Mouse (Mus musculus) thymus, postnatal 14 days (tissue): ENCODE results near the gene Zfand4.
"Not testable (repeated sequence)": the region's sequence is repeated elsewhere in the genome, so short reads cannot be mapped to it uniquely, and the experiment has no call there.

ENCODE experiments used
- DNase-seq: peaks from one replicate; pipeline ENCODE4 v3.0.0; 2021

The Zfand4 gene

DNA sequence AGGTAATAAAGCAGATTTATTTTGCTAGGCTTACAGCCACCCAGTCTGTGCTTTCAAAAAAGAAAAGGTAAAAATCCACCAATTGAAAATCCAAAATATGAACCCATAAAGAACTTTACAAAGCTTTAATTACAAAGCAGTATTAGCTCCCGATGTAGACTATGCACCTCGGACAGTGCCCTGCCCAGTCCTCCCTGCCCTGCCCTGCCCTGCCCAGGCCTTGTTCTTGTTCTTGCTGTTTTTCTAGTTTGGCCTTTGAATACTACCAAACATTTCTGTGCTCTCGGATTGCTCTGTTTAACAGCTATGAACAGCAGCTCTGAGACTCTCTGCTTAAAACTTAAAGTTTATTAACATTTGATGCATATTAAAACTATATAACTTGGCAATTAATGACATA lies 62.6 kb downstream of the Zfand4 start:
- DNase-seq = no peak

DNA sequence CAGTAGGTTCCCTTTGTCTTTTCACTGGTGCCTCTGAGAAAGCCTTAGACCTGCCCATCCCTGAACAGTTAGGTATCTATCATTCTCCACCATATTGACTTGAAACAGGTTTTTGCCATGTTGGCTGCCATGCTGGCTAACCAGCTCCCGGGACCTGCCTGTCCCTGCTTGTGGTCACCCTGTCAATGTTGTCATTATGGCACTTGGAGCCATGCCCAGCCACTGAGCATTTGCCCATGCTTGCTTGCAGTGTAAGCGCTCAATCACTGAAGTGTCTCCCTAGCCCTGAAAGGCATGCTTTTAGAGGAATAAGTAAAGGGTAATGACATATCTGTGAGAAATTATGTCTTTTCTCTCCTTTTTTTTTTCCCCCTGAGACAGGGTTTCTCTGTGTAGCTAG lies 67.4 kb downstream of the Zfand4 start:
- DNase-seq = no peak

DNA sequence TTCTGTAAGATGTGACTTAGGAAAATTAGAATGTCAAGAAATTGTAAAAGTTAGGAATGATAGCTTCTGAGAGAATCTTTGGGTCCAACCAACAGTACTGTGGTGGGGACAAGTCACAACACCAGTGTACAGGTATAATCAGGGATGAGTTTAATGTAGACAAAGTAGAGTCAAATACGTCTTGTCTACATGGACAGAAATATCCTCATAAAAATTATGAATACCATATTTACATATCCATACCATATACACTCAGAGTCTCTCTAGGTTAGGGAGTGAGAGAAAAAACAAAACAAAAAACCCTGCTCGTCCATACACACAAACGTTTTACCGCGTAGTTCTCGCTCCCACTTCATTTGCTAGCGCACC lies 73.4 kb downstream of the Zfand4 start:
- DNase-seq = no peak

DNA sequence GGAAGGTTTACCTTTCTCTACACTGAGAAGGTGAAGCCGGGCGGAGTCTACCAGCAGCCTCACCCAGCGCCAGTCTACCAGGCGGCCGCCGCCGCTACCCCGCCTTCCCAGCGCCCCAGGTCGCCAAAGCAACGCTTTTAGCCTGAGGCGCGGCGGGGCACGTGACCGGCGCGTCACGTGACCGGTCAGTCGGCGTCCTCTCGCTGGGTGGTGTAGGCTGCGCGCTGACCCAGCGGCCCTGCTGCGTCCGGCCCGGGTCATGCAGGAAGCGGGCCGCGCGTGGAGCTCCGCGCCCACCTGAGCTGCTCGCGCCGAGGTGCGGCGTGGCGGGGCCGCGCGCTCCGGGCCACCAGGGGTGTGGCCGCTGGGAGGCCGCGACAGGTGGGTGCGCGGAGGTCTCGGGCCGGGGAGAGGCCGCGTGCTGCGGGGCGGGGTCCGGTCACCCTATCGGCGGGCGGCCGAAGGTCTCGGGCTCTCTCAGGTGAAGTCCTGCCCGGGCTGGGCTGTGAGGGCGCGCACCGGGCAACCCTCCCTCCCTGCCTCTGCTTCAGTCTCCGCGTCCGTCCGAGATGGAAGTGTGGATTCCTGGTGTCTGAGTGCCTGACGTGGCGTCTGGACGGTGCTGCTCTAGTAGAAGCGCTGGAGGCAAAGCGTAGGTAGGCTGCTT lies 73.9 kb downstream of the Zfand4 start, which contains the start of gene March8:
TSS of gene March8 (plus strand) at position 190 of the 667 bp plus-strand sequence.
- peak; percentile 57 for DNase-seq

DNA sequence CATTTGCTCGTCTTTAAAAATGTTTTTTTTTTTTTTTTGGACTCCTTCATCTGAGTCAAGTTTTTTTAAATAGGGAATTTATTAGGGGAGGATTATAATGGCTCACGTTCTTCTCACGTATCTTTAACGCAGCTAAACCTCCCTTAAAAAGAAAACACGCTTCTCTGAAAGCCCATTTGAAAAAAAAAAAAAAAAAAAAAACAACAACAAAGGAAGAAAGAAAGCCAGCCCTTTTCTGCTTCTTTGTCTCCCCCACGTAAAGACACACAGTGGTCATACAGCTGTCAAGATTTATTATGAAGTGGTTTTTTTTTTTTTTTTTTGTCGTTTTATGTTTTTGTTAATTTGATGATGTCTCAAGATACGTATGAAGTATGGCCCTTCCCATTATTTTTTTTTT lies 74.5 kb downstream of the Zfand4 start:
- no peak for DNase-seq

DNA sequence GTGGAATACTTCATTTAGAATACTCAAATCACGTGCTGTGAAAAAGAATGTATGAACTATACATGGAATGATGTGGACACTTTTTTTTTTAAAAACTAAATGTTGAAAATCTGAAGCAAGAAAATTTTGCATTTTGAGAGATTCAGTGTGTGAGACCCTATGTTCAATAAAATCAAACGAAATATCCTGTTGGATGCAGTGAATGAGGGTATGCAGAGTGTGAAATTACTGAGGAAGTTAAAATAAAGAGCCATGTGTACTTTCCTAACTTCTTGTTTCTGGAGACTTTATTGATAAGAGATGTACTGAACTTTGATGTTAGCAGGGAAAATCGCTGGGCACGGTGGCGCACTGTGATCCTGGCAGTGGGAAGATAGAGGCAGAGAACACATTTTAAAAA lies 75.1 kb downstream of the Zfand4 start:
- DNase-seq = no peak

DNA sequence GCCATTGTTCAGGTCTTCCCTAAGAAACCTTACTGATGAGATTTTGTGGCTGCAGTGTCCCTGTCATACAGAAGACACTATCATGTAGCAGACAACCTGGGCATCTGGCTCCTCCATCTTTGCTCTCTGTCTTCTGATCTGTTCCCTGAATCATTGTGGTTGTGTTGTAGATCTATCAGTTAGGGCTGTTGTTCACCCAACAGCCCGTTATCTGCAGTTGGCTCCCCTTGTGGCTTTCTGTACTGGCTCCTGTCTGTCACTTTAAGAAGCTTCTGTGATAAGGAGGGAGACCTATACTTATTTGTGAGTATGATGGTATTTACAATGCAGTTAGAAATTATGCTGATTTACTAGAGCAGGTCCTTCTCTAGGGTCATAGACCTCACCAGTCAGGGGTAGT lies 76.5 kb downstream of the Zfand4 start:
- DNase-seq = no peak

DNA sequence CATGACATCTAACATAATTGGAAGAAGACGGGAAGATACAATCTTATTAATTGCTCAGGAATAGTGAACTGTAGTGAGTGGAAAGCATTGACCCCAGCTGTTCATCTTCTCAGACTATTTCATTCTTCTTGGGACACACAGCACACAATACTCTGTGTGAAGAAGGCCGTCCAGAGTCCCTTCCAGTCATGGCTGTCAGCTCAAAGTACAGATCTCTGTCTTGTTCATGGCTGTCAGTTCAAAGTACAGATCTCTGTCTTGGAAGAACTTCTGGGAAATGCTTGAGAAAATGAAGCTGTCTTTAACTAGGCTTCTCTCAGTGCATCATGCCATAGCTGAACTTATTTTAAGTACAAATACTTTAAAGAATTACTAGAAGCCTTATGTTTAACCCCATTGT lies 83.9 kb downstream of the Zfand4 start:
- no peak for DNase-seq

DNA sequence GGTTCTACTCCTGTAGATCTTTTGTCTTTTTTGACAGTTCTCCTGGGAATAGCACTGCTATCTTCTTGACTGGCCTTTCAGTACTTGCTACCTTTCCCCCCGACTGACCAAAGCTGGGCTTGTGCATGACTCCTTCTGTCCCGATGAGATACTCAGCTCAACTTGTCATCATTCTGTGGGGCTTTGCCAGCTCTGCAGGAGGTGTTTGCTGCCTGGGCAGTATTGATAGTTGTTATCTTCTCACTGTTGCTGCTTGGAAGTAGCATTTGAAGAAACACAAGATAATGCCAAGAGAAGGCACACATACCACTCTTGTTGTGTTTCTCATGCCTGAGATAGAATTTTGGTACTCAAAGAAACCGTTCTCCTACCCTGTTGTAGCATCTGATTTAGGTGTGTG lies 86.0 kb downstream of the Zfand4 start:
- no peak for DNase-seq

DNA sequence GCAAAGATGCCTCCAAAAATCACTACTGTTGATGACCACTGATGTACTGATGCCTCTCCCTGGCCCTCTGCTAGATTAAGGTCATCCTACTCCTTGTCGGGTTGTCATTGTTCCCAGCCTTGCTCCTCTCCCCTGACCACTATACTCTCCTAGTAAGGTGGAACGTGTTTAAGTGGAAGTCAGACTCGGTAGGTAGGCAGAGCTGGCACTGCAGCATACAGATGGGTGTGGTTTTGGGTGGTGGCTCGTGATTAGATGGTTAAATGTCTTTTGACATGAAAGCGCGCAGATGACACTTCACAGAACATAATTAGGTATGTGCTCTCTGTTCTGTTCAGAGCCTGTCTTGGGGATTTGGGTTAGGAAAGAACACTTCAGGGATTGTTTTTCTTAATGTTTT lies 86.6 kb downstream of the Zfand4 start:
- no peak for DNase-seq

DNA sequence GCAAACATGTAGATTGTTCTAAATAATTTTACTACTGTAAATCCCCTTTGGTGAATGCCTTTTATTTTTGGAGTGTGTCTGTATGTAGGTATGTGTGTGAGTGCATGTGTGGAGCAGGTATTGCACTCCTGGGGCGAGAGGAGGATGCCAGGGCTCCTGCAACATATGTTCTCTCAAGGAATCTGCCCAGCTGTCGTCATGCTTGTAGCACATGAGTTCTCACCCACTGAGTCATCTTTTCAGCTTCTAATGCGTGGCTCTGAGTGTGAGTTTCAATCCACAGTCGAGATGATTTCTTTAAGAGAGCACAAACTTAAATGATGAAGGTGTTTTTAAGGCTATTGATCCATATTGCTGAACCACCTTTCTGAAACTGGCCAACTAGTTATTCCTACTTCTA lies 87.5 kb downstream of the Zfand4 start:
- DNase-seq = no peak

DNA sequence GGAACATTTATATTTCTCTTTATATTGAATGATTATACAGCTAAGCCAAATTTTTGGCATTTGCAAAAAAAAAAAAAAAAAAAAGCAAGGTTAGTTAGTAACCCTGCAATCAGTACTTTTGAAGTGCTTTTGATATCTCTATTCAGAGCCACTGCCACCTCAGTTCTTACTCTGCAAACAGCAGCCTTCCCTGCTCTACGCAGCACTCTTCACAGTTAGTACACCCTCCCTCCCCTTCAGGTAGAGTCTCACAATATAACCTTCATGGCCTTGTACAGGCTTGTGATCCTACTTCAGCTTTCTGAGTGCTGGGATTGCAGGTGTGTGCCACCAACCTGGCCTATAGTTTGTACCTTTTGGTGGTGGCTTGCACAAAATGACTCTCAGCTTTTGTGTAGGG lies 89.4 kb downstream of the Zfand4 start:
- DNase-seq = no peak

DNA sequence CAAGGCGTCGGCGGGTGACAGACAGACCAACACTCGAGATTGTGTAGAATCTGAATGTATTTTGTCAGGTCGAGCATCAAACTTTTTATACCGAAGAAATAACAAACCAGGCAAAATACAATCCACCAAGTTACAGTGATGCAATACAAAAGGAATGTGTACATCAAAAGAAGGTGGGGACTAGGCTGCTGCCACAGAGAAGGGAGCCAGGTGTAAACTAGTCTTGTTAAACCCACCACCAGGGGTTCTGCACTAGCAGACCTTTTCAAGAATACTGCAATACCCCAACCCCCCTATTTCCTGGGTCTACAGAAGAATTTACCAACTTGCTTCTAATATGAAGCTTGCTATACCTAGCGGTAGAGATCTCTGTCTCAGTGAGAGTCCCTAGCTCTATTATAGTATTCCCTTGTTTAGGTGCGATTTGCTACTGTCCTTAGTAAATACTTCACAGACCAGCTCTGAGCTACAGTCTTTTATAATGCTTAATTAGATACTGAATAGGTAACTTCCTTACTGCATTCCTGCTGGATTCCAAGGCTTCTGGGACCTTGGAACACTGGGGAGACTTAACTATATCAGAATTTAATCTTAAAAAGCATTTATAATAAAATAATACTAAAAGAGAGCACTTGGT lies 92.4 kb downstream of the Zfand4 start:
- not testable (repeated sequence) for DNase-seq

DNA sequence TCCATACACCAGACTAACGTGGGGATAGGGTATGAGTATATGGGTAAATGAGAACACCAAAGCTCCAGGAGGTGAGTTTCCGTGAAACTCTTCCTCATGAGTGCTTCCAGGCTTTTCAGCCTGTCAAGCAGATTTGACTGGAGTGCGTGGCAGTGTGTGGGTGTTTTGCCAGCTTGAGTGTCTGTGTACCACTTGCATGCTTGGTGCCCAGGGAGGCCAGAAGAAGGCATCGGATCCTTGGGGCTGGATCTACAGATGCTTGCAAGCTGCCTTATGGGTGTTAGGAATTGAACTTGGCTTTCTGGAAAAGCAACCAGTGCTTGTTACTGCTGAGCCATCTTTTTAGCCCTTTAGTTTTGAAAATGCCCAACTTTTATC lies 92.9 kb downstream of the Zfand4 start:
- no peak for DNase-seq

DNA sequence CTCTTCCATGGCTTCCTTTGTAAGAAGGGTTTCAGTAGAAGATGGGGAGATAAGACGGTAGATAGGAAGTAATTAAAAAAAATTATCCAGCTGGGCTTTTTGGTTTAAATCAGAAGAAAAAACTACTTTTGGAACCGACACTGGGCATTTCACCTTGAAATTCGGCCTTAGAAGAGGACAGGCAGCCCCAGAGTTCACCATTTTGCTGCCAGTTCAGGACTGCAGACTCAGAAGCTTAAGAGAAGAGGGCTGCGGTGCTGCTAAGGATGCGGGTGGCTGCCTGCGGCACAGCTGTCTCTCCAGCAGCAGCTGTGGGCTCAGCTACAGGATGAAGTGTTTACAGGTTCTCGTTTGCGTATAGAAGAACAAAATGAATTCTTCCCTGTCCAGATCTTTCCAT lies 94.0 kb downstream of the Zfand4 start:
- DNase-seq = no peak

DNA sequence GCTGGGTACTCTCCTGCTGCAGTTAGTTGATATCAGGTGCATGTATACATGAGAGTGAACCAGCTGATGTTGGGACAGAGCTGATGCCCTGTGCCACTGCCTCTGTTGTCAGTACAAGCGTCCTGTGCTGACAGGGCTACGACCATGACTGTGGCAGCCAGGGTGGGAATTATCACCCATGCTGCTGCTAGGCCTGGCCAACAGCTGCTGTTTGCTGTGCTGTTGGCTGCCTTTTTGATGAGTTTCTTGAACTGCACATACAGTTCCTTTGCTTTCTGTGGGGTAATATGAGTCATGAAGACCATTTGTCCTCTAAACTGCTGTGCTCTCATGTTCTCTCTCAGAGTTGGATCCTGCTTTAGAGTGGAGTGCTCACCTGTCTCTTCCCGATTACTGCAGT lies 95.2 kb downstream of the Zfand4 start:
- DNase-seq = no peak

DNA sequence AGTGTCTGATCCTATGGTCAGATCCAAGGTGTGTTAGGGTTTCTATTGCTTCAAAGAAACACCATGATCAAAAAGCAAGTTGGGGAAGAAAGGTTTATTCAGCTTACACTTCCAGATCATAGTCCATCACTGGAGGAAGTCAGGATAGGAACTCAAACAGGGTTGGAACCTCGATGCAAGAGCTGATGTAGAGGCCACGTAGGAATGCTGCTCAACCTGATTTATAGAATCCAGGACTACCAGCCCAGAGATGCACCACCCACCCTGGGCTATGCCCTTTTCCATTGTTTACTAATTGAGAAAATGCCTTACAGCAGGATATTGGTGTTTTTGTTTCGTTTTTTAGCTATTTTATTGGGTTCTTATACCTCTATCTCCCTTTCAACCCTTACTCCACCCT lies 97.4 kb downstream of the Zfand4 start:
- no peak for DNase-seq

DNA sequence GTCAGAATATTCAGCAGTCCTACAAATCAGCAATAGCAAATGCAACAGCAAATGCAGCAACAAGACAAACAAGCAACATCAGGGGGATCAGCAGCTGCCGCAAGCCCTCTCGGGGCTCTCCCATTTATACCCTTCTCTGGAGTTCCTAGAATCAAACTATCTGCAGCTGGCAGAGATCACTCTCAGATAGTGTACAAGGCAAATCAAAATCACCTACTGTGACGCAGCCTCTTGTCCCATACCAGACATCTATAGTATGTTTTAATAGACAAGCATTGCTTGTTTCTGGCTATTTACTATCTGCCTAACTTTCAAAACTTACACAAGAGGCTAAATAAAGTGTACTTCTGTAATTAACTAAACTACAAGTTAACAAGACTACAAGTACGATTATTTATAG lies 98.0 kb downstream of the Zfand4 start:
- no peak for DNase-seq

DNA sequence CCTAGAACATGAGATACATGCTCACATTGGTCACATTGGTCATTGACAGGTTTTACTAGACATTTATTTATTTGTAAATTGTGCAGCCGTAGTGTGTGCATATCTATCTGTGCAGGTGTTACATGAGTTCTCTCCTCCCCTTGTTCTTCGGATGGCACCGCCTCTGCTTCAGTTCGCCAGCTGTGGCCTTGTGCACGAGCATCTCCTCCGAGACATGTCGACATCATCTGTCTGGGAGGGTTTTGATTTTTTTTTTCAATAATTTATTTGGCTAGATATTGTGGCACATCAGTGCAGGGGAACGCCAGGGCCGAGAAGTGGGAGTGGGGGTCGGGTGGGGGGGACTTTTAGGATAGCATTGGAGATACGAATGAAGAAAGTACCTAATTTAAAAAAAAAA lies 103.9 kb downstream of the Zfand4 start:
- DNase-seq = no peak

DNA sequence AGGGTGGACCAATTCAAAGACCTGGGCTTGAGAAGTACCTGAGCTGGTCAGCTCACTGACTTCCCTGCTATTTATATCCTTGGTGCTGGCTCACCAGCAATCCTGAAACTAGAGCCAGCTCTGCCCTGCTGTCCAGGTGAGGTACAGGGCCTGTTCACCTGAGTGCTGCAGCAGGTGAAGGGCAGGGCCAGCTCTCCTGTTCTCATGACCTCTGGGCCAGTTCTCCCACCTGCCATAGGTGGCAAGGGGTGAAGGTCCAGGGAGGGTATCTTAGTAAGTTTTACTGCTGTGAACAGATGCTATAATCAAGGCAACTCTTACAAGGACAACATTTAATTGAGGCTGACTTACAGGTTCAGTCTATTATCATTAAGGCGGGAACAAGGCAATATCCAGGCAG lies 105.8 kb downstream of the Zfand4 start:
- no peak for DNase-seq

DNA sequence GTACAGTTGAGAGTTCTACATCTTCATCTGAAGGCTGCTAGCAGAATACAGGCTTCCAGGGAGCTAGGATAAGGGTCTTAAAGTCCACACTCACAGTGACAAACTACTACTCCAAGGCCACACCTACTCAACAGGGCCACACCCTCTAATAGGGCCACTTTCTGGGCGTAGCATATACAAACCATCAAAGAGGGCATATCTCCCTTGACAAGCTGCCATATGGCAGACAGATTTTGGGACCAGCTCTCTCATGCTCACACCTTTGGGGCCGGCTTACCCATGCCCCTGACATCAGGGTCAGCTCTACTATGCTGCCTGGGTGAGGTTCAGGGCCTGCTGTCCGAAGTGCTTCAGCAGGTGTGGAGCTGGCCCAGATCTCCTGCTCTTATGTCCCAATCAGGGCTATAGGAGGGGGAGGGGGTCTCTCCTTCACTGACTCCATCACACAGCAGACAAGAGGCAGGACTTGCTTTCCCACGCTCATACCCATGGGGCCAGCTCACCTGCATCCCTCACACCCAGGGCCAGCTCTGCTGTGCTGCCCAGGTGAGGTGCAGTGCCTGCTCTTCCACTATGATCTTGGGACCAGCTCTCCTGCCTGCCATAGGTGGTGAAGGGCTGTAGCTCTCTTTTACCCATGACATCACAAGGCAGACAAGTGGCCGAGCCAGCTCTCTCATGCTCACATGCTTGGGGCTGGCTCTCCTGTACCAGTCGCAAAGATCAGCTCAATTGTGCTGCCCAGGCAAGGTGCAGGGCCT lies 106.4 kb downstream of the Zfand4 start:
- DNase-seq = no peak

DNA sequence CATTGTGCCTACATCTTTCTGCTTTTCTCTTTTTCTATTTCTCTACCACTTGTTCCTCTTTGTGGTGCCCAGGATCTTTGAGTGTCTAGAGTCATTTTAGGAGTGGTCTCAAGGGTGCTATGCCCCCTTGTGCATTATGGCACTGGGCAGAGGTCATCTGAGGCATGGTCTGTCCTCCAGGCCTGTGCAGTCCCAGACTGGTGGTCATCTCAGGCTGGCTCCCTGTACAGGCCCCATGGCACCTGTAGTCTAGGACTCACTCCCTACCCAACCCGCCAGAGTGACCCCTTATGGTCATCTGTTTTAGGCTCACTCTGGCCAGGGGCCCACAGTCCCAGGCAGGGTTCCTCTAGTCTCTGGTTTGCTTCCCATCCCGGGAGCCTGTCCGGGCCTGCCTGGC lies 107.5 kb downstream of the Zfand4 start:
- DNase-seq = no peak

DNA sequence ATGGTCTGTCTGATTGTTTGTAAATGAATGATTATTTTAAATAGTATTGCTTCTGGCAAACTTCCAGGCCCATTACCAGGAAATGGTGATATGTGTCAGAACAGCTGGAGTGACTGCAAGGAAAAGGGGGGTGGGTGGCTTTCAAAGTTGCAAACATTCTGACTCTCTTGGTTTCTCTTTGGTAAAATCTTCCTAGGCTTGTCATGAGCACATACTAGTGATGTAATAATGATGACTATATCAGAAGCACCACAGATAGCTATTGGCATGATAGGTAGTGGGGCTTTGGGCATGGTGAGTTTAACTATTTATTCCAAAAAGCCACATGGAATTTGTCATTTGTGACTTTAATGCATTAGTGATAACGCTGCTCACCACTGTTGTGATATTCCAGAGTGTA lies 110.1 kb downstream of the Zfand4 start:
- DNase-seq = no peak

DNA sequence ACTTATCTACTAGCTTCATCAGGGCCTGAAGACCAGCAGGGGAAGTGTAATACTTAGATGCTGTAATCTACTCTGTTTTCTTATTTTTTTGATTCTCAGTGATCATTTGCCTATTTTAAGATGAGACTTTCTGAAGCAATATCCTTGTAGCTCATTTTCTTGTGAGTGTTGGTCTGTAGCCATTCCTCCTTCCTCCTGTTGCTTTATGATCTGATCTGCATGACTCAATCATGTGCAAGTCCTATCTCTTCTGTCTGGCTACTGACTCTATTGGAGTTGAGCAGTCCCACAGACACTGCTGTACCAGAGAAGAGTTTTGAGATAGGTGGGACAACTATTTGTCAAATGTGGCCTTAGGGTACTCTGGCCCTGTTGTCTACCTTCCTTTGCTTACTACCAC lies 110.6 kb downstream of the Zfand4 start:
- DNase-seq = no peak

DNA sequence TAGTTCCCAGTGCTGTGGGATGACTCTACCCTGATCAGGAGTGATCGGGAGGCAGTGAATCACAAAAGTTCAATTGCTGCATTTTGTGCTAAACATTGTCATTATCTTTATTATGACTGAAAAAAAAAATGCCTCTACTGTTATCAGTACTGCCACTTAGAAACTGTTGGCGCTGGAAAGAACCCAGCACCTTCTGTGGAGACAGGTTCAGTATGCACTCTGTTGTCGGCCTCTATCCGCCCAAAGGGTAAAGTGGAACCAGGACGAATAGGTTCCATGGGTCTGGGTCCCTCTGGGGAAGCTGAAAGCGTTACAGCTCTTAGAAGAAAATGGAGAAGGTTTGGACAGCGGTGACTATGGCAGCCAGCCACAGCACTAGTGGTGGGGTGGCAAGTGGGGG lies 114.9 kb downstream of the Zfand4 start:
- no peak for DNase-seq
